Mouse (Mus musculus) E14TG2a.4 (cell line): ENCODE data around the gene Ppp2r5c.

Experiments
- H3K27me3 ChIP-seq: 2 replicates; pipeline ENCODE4 v1.6.1; 2014; ENCODE audit warnings: low read length, control low read depth; ENCODE audit not compliant: insufficient read depth
- H3K36me3 ChIP-seq: 2 replicates; pipeline ENCODE4 v1.6.1; 2014; ENCODE audit warnings: low read length, control low read depth; ENCODE audit not compliant: insufficient read depth
- H3K4me1 ChIP-seq: replicated peaks from 2 replicates; pipeline ENCODE4 v1.6.1; 2014; ENCODE audit warnings: low read depth, low read length, control low read depth
- H3K4me3 ChIP-seq: replicated peaks from 2 replicates; pipeline ENCODE4 v1.5.1; 2014; ENCODE audit warnings: mild to moderate bottlenecking, low read length
- H3K9me3 ChIP-seq: 2 replicates; pipeline ENCODE4 v1.6.1; 2014; ENCODE audit warnings: low read length, control low read depth
- CTCF ChIP-seq: conservative IDR thresholded peaks from 2 replicates; pipeline ENCODE4 v1.5.1; 2014; ENCODE audit warnings: low read length
- NANOG ChIP-seq: IDR thresholded peaks from 2 replicates; pipeline ENCODE4 v1.6.1; 2014; ENCODE audit warnings: borderline replicate concordance, low read length, mixed read lengths
- POU5F1 ChIP-seq: IDR thresholded peaks from 2 replicates; pipeline ENCODE4 v1.6.1; 2014; ENCODE audit warnings: low read length, borderline replicate concordance

Ppp2r5c gene

GRCm38 (mm10) chr12:110556861-110557628, 110.1 kb downstream of the Ppp2r5c start:
- Histone ChIP-seq H3K4me3 (no peak overlapping the region), H3K36me3 (peaks cover 100% of the 10 kb centered on the region), H3K4me1 (peaks cover 41% of the 10 kb centered on the region), H3K27me3 (no peaks in the 10 kb centered on the region), H3K9me3 (no peaks in the 10 kb centered on the region)
- TF ChIP-seq CTCF = no peak
- no peak for TF ChIP-seq POU5F1
- no peak for TF ChIP-seq NANOG

GRCm38 (mm10) chr12:110558175-110558574, 111.3 kb downstream of the Ppp2r5c start:
- Histone ChIP-seq H3K4me1 (peaks cover 44% of the 10 kb centered on the region), H3K9me3 (no peaks in the 10 kb centered on the region), H3K36me3 (peaks cover 100% of the 10 kb centered on the region), H3K4me3 (no peak overlapping the region), H3K27me3 (no peaks in the 10 kb centered on the region)
- TF ChIP-seq NANOG (no peak), POU5F1 (no peak), CTCF (no peak)

- Histone ChIP-seq H3K4me1 (peaks cover 13% of the 10 kb centered on the region), H3K36me3 (peaks cover 98% of the 10 kb centered on the region), H3K9me3 (no peaks in the 10 kb centered on the region), H3K27me3 (no peaks in the 10 kb centered on the region), H3K4me3 (no peak overlapping the region)
- TF ChIP-seq NANOG = no peak
- TF ChIP-seq POU5F1 = no peak
- no peak for TF ChIP-seq CTCF
These were observed 116.5 kb downstream of the Ppp2r5c start for GRCm38 (mm10) chr12:110563383-110563782.

- peaks cover 11% of the 10 kb centered on the region for H3K4me1 ChIP-seq
- H3K9me3 ChIP-seq = no peaks in the 10 kb centered on the region
- H3K36me3 ChIP-seq = peaks cover 97% of the 10 kb centered on the region
- TF ChIP-seq CTCF (no peak), NANOG (no peak), POU5F1 (no peak)
- H3K4me3 ChIP-seq = no peak overlapping the region
- no peaks in the 10 kb centered on the region for H3K27me3 ChIP-seq
These were observed 117.9 kb downstream of the Ppp2r5c start for GRCm38 (mm10) chr12:110564848-110565247.

- Histone ChIP-seq H3K36me3 (peaks cover 97% of the 10 kb centered on the region), H3K4me3 (no peak overlapping the region), H3K4me1 (peaks cover 7% of the 10 kb centered on the region; the same call in 1 of the 2 replicates), H3K9me3 (no peaks in the 10 kb centered on the region), H3K27me3 (no peaks in the 10 kb centered on the region)
- TF ChIP-seq CTCF (no peak), NANOG (no peak), POU5F1 (no peak)
These were observed 119.4 kb downstream of the Ppp2r5c start for GRCm38 (mm10) chr12:110566366-110566765.

GRCm38 (mm10) chr12:110571050-110571449, 124.1 kb downstream of the Ppp2r5c start:
- peaks cover 11% of the 10 kb centered on the region for H3K4me1 ChIP-seq
- TF ChIP-seq NANOG (no peak), CTCF (no peak), POU5F1 (no peak)
- H3K9me3 ChIP-seq = no peaks in the 10 kb centered on the region
- H3K4me3 ChIP-seq = no peak overlapping the region
- no peaks in the 10 kb centered on the region for H3K27me3 ChIP-seq
- peaks cover 100% of the 10 kb centered on the region for H3K36me3 ChIP-seq

GRCm38 (mm10) chr12:110572351-110572750, 125.4 kb downstream of the Ppp2r5c start:
- H3K36me3 ChIP-seq = peaks cover 98% of the 10 kb centered on the region
- TF ChIP-seq NANOG (no peak), POU5F1 (no peak), CTCF (no peak)
- H3K4me1 ChIP-seq = peaks cover 16% of the 10 kb centered on the region
- no peaks in the 10 kb centered on the region for H3K9me3 ChIP-seq
- no peak overlapping the region for H3K4me3 ChIP-seq
- no peaks in the 10 kb centered on the region for H3K27me3 ChIP-seq

- no peaks in the 10 kb centered on the region for H3K27me3 ChIP-seq
- TF ChIP-seq NANOG (no peak), CTCF (no peak), POU5F1 (no peak)
- H3K4me3 ChIP-seq = no peak overlapping the region
- no peaks in the 10 kb centered on the region for H3K9me3 ChIP-seq
- H3K36me3 ChIP-seq = peaks cover 95% of the 10 kb centered on the region
- H3K4me1 ChIP-seq = peaks cover 19% of the 10 kb centered on the region
These were observed 126.7 kb downstream of the Ppp2r5c start for GRCm38 (mm10) chr12:110573635-110574034.
